Mouse (Mus musculus) midbrain, embryonic 15.5 days (tissue): ENCODE measurements around the gene Plxna3. TPM values are rescaled to one million over a fixed set of nuclear protein-coding genes. Genes with fewer than 3 reads are reported as not detected.
"Not testable (repeated sequence)": the region's sequence is repeated elsewhere in the genome, so short reads cannot be mapped to it uniquely, and the experiment has no call there.

Experiments used
- ATAC-seq: fragments of 200-750 bp; cut with Nextera tagmentation; replicated peaks from 2 replicates; pipeline ENCODE4 v1.8.0; 2017; ENCODE audit warnings: moderate TSS enrichment
- H3K27ac ChIP-seq: fragments of 300-500 bp; sonication (generic); 2 replicates; pipeline ENCODE4 v1.5.1; 2015; ENCODE audit warnings: mild to moderate bottlenecking, inconsistent platforms
- H3K27me3 ChIP-seq: fragments of 300-500 bp; sonication (generic); replicated peaks from 2 replicates; pipeline ENCODE4 v1.6.1; 2015; ENCODE audit warnings: inconsistent platforms
- H3K36me3 ChIP-seq: fragments of 300-500 bp; sonication (generic); replicated peaks from 2 replicates; pipeline ENCODE4 v1.6.1; 2015; ENCODE audit warnings: inconsistent platforms
- H3K4me1 ChIP-seq: fragments of 300-500 bp; sonication (generic); 2 replicates; pipeline ENCODE4 v1.6.1; 2015; ENCODE audit warnings: inconsistent platforms
- H3K4me2 ChIP-seq: fragments of 300-500 bp; sonication (generic); 2 replicates; pipeline ENCODE4 v1.6.1; 2015; ENCODE audit warnings: inconsistent platforms, mild to moderate bottlenecking, moderate library complexity
- H3K4me3 ChIP-seq: fragments of 300-500 bp; sonication (generic); 2 replicates; pipeline ENCODE4 v1.5.1; 2015; ENCODE audit warnings: mild to moderate bottlenecking, inconsistent platforms
- H3K9ac ChIP-seq: fragments of 300-500 bp; sonication (generic); 2 replicates; pipeline ENCODE4 v1.6.1; 2015; ENCODE audit warnings: mild to moderate bottlenecking, inconsistent platforms
- H3K9me3 ChIP-seq: fragments of 300-500 bp; sonication (generic); 2 replicates; pipeline ENCODE4 v1.6.1; 2016; ENCODE audit warnings: inconsistent platforms
- WGBS: fragments of 180-500 bp; shearing (Covaris S2); methylation state at CpG from one replicate; pipeline ENCODE4 v1.1.7; 2015; ENCODE audit warnings: mixed read lengths; 5-methylcytosine and 5-hydroxymethylcytosine counted together
- polyA plus RNA-seq: library from polyadenylated mRNA; unstranded; fragments of >200 nt; fragmentation: Nextera tagmentation; extraction: Ambion mirVana; gene quantifications from 2 replicates; pipeline ENCODE4 v1.2.1, GENCODE M21; 2015

The Plxna3 gene
- polyA plus RNA-seq, 1 experiment from 2014 or later = 75.0 TPM

GRCm38 (mm10) chrX:74312540-74313464 lies 16.1 kb upstream of the Plxna3 start, which contains the start of gene Fam50a:
Gene Fam50a, plus strand, starts transcription at chrX:74313033.
- H3K4me3 ChIP-seq = peak within 1 kb of the TSS; percentile 62
- H3K27me3 ChIP-seq = no peaks in the 10 kb centered on the region
- peaks cover 3% of the 10 kb centered on the region; the same call in 1 of the 2 replicates for H3K36me3 ChIP-seq
- H3K4me2 ChIP-seq = peak within 1 kb of the TSS; percentile 73
- WGBS = 17% methylated on average over 57 of the region's 59 CpGs
- peaks cover 31% of the 10 kb centered on the region for H3K4me1 ChIP-seq
- peak within 1 kb of the TSS; percentile 93 for H3K27ac ChIP-seq
- peak; percentile 97 for ATAC-seq
- H3K9me3 ChIP-seq = no peaks in the 10 kb centered on the region
- H3K9ac ChIP-seq = peak within 1 kb of the TSS; percentile 73

- Histone ChIP-seq H3K4me3 (peak overlapping the region; percentile 54), H3K4me1 (peaks cover 34% of the 10 kb centered on the region), H3K4me2 (peak overlapping the region; percentile 79), H3K27ac (peak overlapping the region; percentile 92), H3K36me3 (0 out of 2 replicates have a peak, but pooled peaks cover 4% of the 10 kb centered on the region), H3K9ac (peak overlapping the region; percentile 66), H3K27me3 (no peaks in the 10 kb centered on the region), H3K9me3 (no peaks in the 10 kb centered on the region)
- peak; percentile 71 for ATAC-seq
- 16% methylated on average over 10 of the region's 10 CpGs for WGBS
Observed at GRCm38 (mm10) chrX:74329215-74329671, 377 bp downstream of the Plxna3 start.

- 11% methylated on average over 2 of the region's 2 CpGs for WGBS
- peak overlapping the region; percentile 92 for H3K27ac ChIP-seq
- H3K4me1 ChIP-seq = peaks cover 34% of the 10 kb centered on the region
- no peaks in the 10 kb centered on the region for H3K9me3 ChIP-seq
- no peaks in the 10 kb centered on the region for H3K27me3 ChIP-seq
- peak overlapping the region; percentile 79 for H3K4me2 ChIP-seq
- H3K4me3 ChIP-seq = peak overlapping the region; percentile 54
- ATAC-seq = no peak
- H3K9ac ChIP-seq = peak overlapping the region; percentile 66
- H3K36me3 ChIP-seq = 0 out of 2 replicates have a peak, but pooled peaks cover 4% of the 10 kb centered on the region
Observed at GRCm38 (mm10) chrX:74330166-74330930, 1.5 kb downstream of the Plxna3 start.

GRCm38 (mm10) chrX:74352645-74353466 lies 24.0 kb downstream of the Plxna3 start:
- Histone ChIP-seq H3K9ac (peak overlapping the region; percentile 45), H3K27me3 (no peaks in the 10 kb centered on the region), H3K9me3 (no peaks in the 10 kb centered on the region), H3K36me3 (no peaks in the 10 kb centered on the region), H3K4me1 (no peaks in the 10 kb centered on the region), H3K4me2 (peak overlapping the region; percentile 59), H3K4me3 (peak overlapping the region; percentile 43), H3K27ac (peak overlapping the region; percentile 71)
- 19% methylated on average over 13 of the region's 13 CpGs for WGBS
- ATAC-seq = peak; percentile 55

GRCm38 (mm10) chrX:74353467-74353770 lies 24.6 kb downstream of the Plxna3 start, which contains the start of gene Lage3:
Gene Lage3, minus strand, starts transcription at chrX:74353618.
- peak within 1 kb of the TSS; percentile 45 for H3K9ac ChIP-seq
- H3K4me1 ChIP-seq = no peaks in the 10 kb centered on the region
- H3K27ac ChIP-seq = peak within 1 kb of the TSS; percentile 71
- no peaks in the 10 kb centered on the region for H3K36me3 ChIP-seq
- WGBS = 19% methylated on average over 12 of the region's 22 CpGs
- peak within 1 kb of the TSS; percentile 43 for H3K4me3 ChIP-seq
- H3K27me3 ChIP-seq = no peaks in the 10 kb centered on the region
- ATAC-seq = peak; percentile 93
- H3K4me2 ChIP-seq = peak within 1 kb of the TSS; percentile 59
- H3K9me3 ChIP-seq = no peaks in the 10 kb centered on the region

- not testable (repeated sequence) for H3K4me2 ChIP-seq, ATAC-seq
Observed at GRCm38 (mm10) chrX:74357069-74357468, 28.2 kb downstream of the Plxna3 start.

GRCm38 (mm10) chrX:74359171-74359570 lies 30.3 kb downstream of the Plxna3 start:
- ATAC-seq = no peak
- Histone ChIP-seq H3K4me1 (no peaks in the 10 kb centered on the region), H3K4me3 (no peak overlapping the region), H3K9ac (no peak overlapping the region), H3K4me2 (no peak overlapping the region), H3K27ac (no peak overlapping the region), H3K36me3 (no peaks in the 10 kb centered on the region), H3K27me3 (no peaks in the 10 kb centered on the region), H3K9me3 (no peaks in the 10 kb centered on the region)
- WGBS = 63% methylated on average over 11 of the region's 11 CpGs

More at GRCm38 (mm10) chrX:74357069-74357468, 28.2 kb downstream of the Plxna3 start:
- H3K9me3 ChIP-seq, H3K27ac ChIP-seq, H3K36me3 ChIP-seq, H3K4me1 ChIP-seq, H3K9ac ChIP-seq, H3K27me3 ChIP-seq, H3K4me3 ChIP-seq: not testable (repeated sequence)
- WGBS = 89% methylated on average over 3 of the region's 3 CpGs

- Histone ChIP-seq H3K27ac (no peak overlapping the region), H3K9ac (peak overlapping the region; percentile 71), H3K4me3 (peak overlapping the region; percentile 57), H3K4me2 (peak overlapping the region; percentile 65), H3K4me1 (peaks cover 11% of the 10 kb centered on the region), H3K9me3 (no peaks in the 10 kb centered on the region), H3K36me3 (no peaks in the 10 kb centered on the region), H3K27me3 (no peaks in the 10 kb centered on the region)
- ATAC-seq = no peak
- WGBS = 68% methylated on average over 10 of the region's 10 CpGs
Observed at GRCm38 (mm10) chrX:74367512-74367911, 38.6 kb downstream of the Plxna3 start.

- no peaks in the 10 kb centered on the region for H3K27me3 ChIP-seq
- peak overlapping the region; percentile 65 for H3K4me2 ChIP-seq
- peak overlapping the region; percentile 57 for H3K4me3 ChIP-seq
- H3K36me3 ChIP-seq = no peaks in the 10 kb centered on the region
- H3K9me3 ChIP-seq = no peaks in the 10 kb centered on the region
- H3K27ac ChIP-seq = peak overlapping the region; percentile 82
- peaks cover 11% of the 10 kb centered on the region for H3K4me1 ChIP-seq
- 18% methylated on average over 49 of the region's 49 CpGs for WGBS
- peak; percentile 85 for ATAC-seq
- peak overlapping the region; percentile 71 for H3K9ac ChIP-seq
Observed at GRCm38 (mm10) chrX:74368209-74368909, 39.5 kb downstream of the Plxna3 start.

GRCm38 (mm10) chrX:74372888-74373549 lies 44.2 kb downstream of the Plxna3 start, which contains the start of the genes Ubl4a and Slc10a3:
Gene Ubl4a, minus strand, starts transcription at chrX:74373218.
Gene Slc10a3, minus strand, starts transcription at chrX:74373349.
- ATAC-seq = peak; percentile 87
- no peaks in the 10 kb centered on the region for H3K27me3 ChIP-seq
- no peaks in the 10 kb centered on the region for H3K9me3 ChIP-seq
- H3K4me3 ChIP-seq = peak within 1 kb of the TSS; percentile 47
- no peaks in the 10 kb centered on the region for H3K36me3 ChIP-seq
- H3K4me2 ChIP-seq = peak within 1 kb of the TSS; percentile 71
- peak within 1 kb of the TSS; percentile 41 for H3K9ac ChIP-seq
- H3K27ac ChIP-seq = peak within 1 kb of the TSS; percentile 38; the same call in 1 of the 2 replicates
- 32% methylated on average over 32 of the region's 32 CpGs for WGBS
- H3K4me1 ChIP-seq = peaks cover 5% of the 10 kb centered on the region; the same call in 1 of the 2 replicates
